Mouse (Mus musculus) small intestine, adult 2 months (tissue): Measurements from ENCODE around the gene Tef.

Experiments
- CTCF ChIP-seq: fragments of 200-500 bp; IDR thresholded peaks from 2 replicates; pipeline ENCODE4 v1.5.1; 2012; ENCODE audit warnings: low read depth, mild to moderate bottlenecking, control low read depth, inconsistent platforms, low read length, moderate library complexity, mixed read lengths; ENCODE audit not compliant: insufficient replicate concordance, insufficient read length; ENCODE audit errors: extremely low read depth
- POLR2A ChIP-seq: fragments of 200-500 bp; IDR thresholded peaks from 2 replicates; pipeline ENCODE4 v1.6.1; 2012; ENCODE audit warnings: low read depth, mild to moderate bottlenecking, control low read depth, inconsistent platforms, low read length, moderate library complexity

DNA sequence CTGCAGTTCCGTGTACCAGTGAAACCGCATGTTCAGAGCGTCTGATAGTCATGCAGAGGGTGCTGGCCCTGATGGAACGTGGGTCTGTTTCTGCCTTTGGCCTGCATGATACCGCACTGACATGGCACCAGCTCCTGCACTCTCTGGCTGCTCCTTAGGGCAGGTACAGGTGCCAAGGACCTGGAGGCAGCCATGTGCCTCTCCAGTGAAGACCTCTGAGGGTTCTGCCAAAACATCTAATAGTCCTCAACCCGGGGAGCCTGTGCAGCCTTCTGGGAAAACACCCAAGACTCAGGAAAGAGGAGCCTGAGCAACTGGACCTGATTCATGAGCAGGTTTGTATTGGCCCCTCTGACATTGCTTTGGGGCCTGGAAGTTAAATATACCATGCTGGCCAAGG, 4.4 kb upstream of the Tef start:
- TF ChIP-seq CTCF (no peak), POLR2A (no peak)
